9 mouse cellular contexts compared by ENCODE assay signal in genomic region chr4:151140368-151140982, GRCm38 (mm10). TPM values are rescaled to one million over a fixed set of nuclear protein-coding genes. Genes with fewer than 3 reads are reported as not detected.
DNase-seq lines count a peak whose midpoint lies in the region; ATAC-seq and TF ChIP-seq lines count a peak whose summit lies in the region.
"Had no signal": no experiment of that assay in that cellular context is flagged by ENCODE, and none has a peak within 500 bp of the region (broad histone marks: within the 10 kb centered on the region; RNA-seq: fewer than 3 reads in every experiment).

No protein-coding gene starts in this region.

- peak overlapping the region; percentile 17 for H3K4me3 ChIP-seq in forebrain, embryonic 13.5 days
- H3K4me3 ChIP-seq in stomach, postnatal 0 days (ENCODE audit: low read depth, low read length): no peak overlapping the region
- H3K4me3 ChIP-seq: liver, embryonic 13.5 days had no signal

- TF ChIP-seq POLR2A in brain, embryonic 14.5 days (IDR thresholded peaks at IDR 0.05; ENCODE audit: borderline replicate concordance, extremely low read depth, insufficient read depth, insufficient read length, poor library complexity, severe bottlenecking): no peak

- H3K9me3 ChIP-seq in forebrain, embryonic 13.5 days (replicated peaks): peaks cover 13% of the 10 kb centered on the region
- H3K9me3 ChIP-seq in stomach, postnatal 0 days (ENCODE audit: control insufficient read depth, low read length): no peaks in the 10 kb centered on the region
- H3K9me3 ChIP-seq: liver, embryonic 13.5 days had no signal

- peaks cover 47% of the 10 kb centered on the region for H3K4me1 ChIP-seq in forebrain, embryonic 13.5 days
- H3K4me1 ChIP-seq in stomach, postnatal 0 days (replicated peaks; ENCODE audit: control insufficient read depth, insufficient read depth): no peaks in the 10 kb centered on the region
- H3K4me1 ChIP-seq: liver, embryonic 13.5 days had no signal

- peak overlapping the region; percentile 99 for H3K27ac ChIP-seq in forebrain, embryonic 13.5 days
- no peak overlapping the region for H3K27ac ChIP-seq in stomach, postnatal 0 days (replicated peaks)
- H3K27ac ChIP-seq: liver, embryonic 13.5 days had no signal

- TF ChIP-seq CTCF in brain, embryonic 14.5 days (IDR thresholded peaks at IDR 0.05; ENCODE audit: borderline replicate concordance, extremely low read depth, insufficient read depth, insufficient read length): no peak
- no peak for TF ChIP-seq CTCF in stomach, postnatal 0 days (IDR thresholded peaks at IDR 0.05; ENCODE audit: low read depth)

- no peaks in the 10 kb centered on the region for H3K27me3 ChIP-seq in forebrain, embryonic 13.5 days
- no peaks in the 10 kb centered on the region; the same call in 1 of the 2 replicates for H3K27me3 ChIP-seq in stomach, postnatal 0 days (ENCODE audit: control insufficient read depth, insufficient read depth, low read length)

- ATAC-seq in forebrain, embryonic 13.5 days: peak; percentile 86
- no peak for ATAC-seq in stomach, postnatal 0 days (ENCODE audit: low FRiP score, low TSS enrichment)

- H3K9ac ChIP-seq in forebrain, embryonic 13.5 days: peak overlapping the region; percentile 61
- no peak overlapping the region for H3K9ac ChIP-seq in stomach, postnatal 0 days (ENCODE audit: low read length)
- H3K9ac ChIP-seq: liver, embryonic 13.5 days had no signal

- peak; percentile 79 for DNase-seq in ES-CJ7 (ENCODE audit: low read depth, low spot score)
- peak; percentile 98 for DNase-seq in brain, embryonic 14.5 days (ENCODE audit: low read depth)
- DNase-seq in layer of hippocampus, postnatal 14 days (ENCODE audit: low spot score in 2 of 2): peak; percentile 86 to 95
- peak; percentile 91 for DNase-seq in neural tube, embryonic 10.5 days (ENCODE audit: extremely low spot score, low spot score)
- DNase-seq in lung, adult 18-20 months: no peak
- no peak for DNase-seq in stomach, postnatal 0 days (ENCODE audit: low spot score)
- no peak for DNase-seq in urinary bladder, postnatal 14 days (ENCODE audit: low spot score)
- DNase-seq: liver, embryonic 13.5 days had no signal

- under 1% methylated on average over 18 of the region's 20 CpGs for WGBS in forebrain, embryonic 13.5 days
- WGBS in stomach, postnatal 0 days: 11% methylated on average over 18 of the region's 20 CpGs

- no peak for TF ChIP-seq EP300 in stomach, postnatal 0 days (optimal IDR thresholded peaks at IDR 0.05)

- peak overlapping the region; percentile 64 for H3K4me2 ChIP-seq in forebrain, embryonic 13.5 days
- no peak overlapping the region for H3K4me2 ChIP-seq in stomach, postnatal 0 days (replicated peaks; ENCODE audit: low read depth)
- H3K4me2 ChIP-seq: liver, embryonic 13.5 days had no signal

- 0 out of 2 replicates have a peak, but pooled peaks cover 6% of the 10 kb centered on the region for H3K36me3 ChIP-seq in forebrain, embryonic 13.5 days (ENCODE audit: poor library complexity, severe bottlenecking)
- H3K36me3 ChIP-seq in stomach, postnatal 0 days (ENCODE audit: control insufficient read depth, insufficient read depth, low read length): no peaks in the 10 kb centered on the region
- H3K36me3 ChIP-seq: liver, embryonic 13.5 days had no signal

RNA-seq across cellular contexts. Expression of gene Gm13090, which starts 51.1 kb away (rescaled TPM):
- not detected in 2 replicates for polyA plus RNA-seq in brain, embryonic 14.5 days (2012; rRNA removed)
- 0.33 TPM in 1 of 2 replicates, not detected in the other for polyA plus RNA-seq in forebrain, embryonic 13.5 days (2015; fragmentation: Nextera tagmentation; extraction: Ambion mirVana)
- not detected for total RNA-seq in layer of hippocampus, postnatal 14 days (2021)
- polyA plus RNA-seq in stomach, postnatal 0 days (2015; fragmentation: Nextera tagmentation; extraction: Ambion mirVana): not detected in 2 replicates
- polyA plus RNA-seq: liver, embryonic 13.5 days had no signal

Comparison
In these comparisons a context has a peak if more than half of its experiments do, and no peak if none do; other contexts are left out.
1. DNase-seq: peak in ES-CJ7 (single experiment), brain, embryonic 14.5 days (single experiment), layer of hippocampus, postnatal 14 days (2 of 2) and neural tube, embryonic 10.5 days (single experiment); none in lung, adult 18-20 months (0 of 2), stomach, postnatal 0 days (single experiment) and urinary bladder, postnatal 14 days (single experiment).